Mouse (Mus musculus) stomach, postnatal 0 days (tissue): ENCODE results near the gene Utrn. TPM values are rescaled to one million over a fixed set of nuclear protein-coding genes. Genes with fewer than 3 reads are reported as not detected.
A peak's percentile ranks its signal among the peaks of the same experiment; 100 is the strongest.

Source experiments
- ATAC-seq: fragments of 200-750 bp; cut with Nextera tagmentation; 2 replicates; pipeline ENCODE4 v1.8.0; 2017; ENCODE audit not compliant: low FRiP score, low TSS enrichment
- DNase-seq: peaks from one replicate; pipeline ENCODE4 v3.0.0-alpha.2; 2016; ENCODE audit warnings: low spot score
- H3K27ac ChIP-seq: fragments of 300-500 bp; sonication (generic); replicated peaks from 2 replicates; pipeline ENCODE4 v1.5.1; 2014; ENCODE audit warnings: mild to moderate bottlenecking, control low read depth
- H3K27me3 ChIP-seq: fragments of 300-500 bp; sonication (generic); 2 replicates; pipeline ENCODE4 v1.6.1; 2014; ENCODE audit warnings: low read length; ENCODE audit not compliant: control insufficient read depth, insufficient read depth
- H3K36me3 ChIP-seq: fragments of 300-500 bp; sonication (generic); 2 replicates; pipeline ENCODE4 v1.6.1; 2014; ENCODE audit warnings: low read length, mixed read lengths; ENCODE audit not compliant: control insufficient read depth, insufficient read depth
- H3K4me1 ChIP-seq: fragments of 300-500 bp; sonication (generic); replicated peaks from 2 replicates; pipeline ENCODE4 v1.6.1; 2014; ENCODE audit warnings: antibody characterized with exemption; ENCODE audit not compliant: control insufficient read depth, insufficient read depth
- H3K4me2 ChIP-seq: fragments of 300-500 bp; sonication (generic); replicated peaks from 2 replicates; pipeline ENCODE4 v1.6.1; 2014; ENCODE audit warnings: low read depth, mild to moderate bottlenecking, control low read depth, moderate library complexity
- H3K4me3 ChIP-seq: fragments of 300-500 bp; sonication (generic); 2 replicates; pipeline ENCODE4 v1.5.1; 2014; ENCODE audit warnings: low read depth, low read length, control low read depth
- H3K9ac ChIP-seq: fragments of 300-500 bp; sonication (generic); 2 replicates; pipeline ENCODE4 v1.6.1; 2014; ENCODE audit warnings: mild to moderate bottlenecking, low read length, control low read depth, mixed read lengths
- H3K9me3 ChIP-seq: fragments of 300-500 bp; sonication (generic); 2 replicates; pipeline ENCODE4 v1.6.1; 2016; ENCODE audit warnings: low read length; ENCODE audit not compliant: control insufficient read depth
- CTCF ChIP-seq: IDR thresholded peaks from 2 replicates; pipeline ENCODE4 v1.5.1; 2016; ENCODE audit warnings: antibody characterized with exemption, low read depth, mild to moderate bottlenecking, moderate library complexity
- EP300 ChIP-seq: optimal IDR thresholded peaks from 2 replicates; pipeline ENCODE3; 2016; ENCODE audit warnings: antibody characterized with exemption
- WGBS: fragments of 180-500 bp; shearing (Covaris S2); extraction: QIAGEN DNeasy Blood & Tissue Kit; methylation state at CpG from one replicate; pipeline ENCODE4 v1.1.7; 2014; 5-methylcytosine and 5-hydroxymethylcytosine counted together
- polyA plus RNA-seq: library from polyadenylated mRNA; unstranded; fragments of >200 nt; fragmentation: Nextera tagmentation; extraction: Ambion mirVana; gene quantifications from 2 replicates; pipeline ENCODE4 v1.2.1, GENCODE M21; 2015

Gene Utrn
- polyA plus RNA-seq, 1 experiment from 2014 or later, result 40.4 TPM

DNA sequence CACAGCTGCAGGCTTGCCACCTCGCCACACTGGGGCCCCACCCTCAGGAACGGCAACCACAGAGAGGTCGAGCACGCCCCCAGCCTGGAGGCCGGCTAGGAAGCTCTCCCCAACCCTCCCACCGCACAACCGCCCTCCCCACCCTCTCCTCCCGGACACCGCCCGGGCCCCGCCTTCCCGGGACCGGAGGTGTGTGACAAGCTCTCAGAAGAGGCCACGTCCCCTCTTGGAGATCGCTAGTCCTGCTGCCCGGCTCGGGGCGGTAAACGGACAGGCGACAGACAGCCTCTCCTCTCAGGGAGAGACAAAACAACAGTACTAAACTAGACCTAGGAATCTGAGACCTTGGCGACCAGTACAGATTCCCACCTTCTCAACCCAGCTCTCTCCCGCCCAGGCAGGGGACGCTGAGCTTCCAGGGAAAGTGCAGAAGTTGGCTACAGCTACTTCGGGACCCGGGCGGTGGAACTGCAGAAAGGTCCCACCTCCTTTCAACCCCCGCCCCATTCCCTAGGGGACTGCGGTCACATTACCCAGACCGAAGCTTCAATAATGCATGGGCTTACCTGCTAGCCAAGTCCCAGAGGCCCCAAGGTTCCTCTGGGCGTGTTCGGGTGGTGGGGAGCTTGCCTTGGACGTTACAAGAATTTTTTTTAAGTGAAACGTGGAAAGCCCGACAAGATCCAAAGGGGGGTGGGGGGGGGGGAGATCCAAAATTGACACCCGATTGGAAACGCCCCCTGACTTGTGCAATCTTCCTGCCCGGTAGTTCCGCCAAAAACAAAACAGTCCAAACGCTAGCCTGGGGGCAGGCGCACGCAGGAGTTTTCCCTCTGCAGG lies 756 bp downstream of the Utrn start:
- H3K9ac ChIP-seq, result peak overlapping the region; percentile 86
- peak overlapping the region; percentile 75 for H3K4me3 ChIP-seq
- peak overlapping the region; percentile 81 for H3K4me2 ChIP-seq
- peaks cover 4% of the 10 kb centered on the region; the same call in 1 of the 2 replicates for H3K4me1 ChIP-seq
- no peaks in the 10 kb centered on the region for H3K9me3 ChIP-seq
- DNase-seq (peak; percentile 94), ATAC-seq (peak; percentile 88)
- TF ChIP-seq EP300, result no peak
- H3K27ac ChIP-seq, result peak overlapping the region; percentile 95
- H3K36me3 ChIP-seq, result no peaks in the 10 kb centered on the region
- WGBS, result under 1% methylated on average over 36 of the region's 41 CpGs
- no peaks in the 10 kb centered on the region for H3K27me3 ChIP-seq

DNA sequence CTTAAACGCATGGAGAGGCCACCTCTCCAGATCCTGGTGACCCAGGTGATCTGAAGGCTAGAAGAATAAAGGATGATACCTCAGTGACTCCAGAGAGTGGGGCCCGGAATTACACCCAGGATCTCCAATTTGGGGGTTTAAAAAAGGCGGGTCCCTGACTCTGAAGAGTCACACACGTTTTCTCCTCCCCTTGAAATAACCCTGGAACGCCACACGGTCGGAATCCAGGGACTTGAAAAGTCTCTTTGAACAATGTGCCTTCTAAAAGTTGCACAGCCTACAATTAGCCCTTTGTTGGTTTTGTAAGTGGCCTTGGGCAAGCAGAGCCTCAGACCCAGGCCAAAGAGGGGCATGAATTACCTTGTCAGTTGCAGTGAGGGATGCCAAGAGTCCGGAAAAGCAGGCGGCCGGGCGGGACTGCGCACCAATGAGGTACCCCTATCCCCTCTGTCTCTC lies 1.4 kb downstream of the Utrn start:
- Histone ChIP-seq H3K4me2 (peak overlapping the region; percentile 81), H3K9ac (peak overlapping the region; percentile 86), H3K27me3 (no peaks in the 10 kb centered on the region), H3K36me3 (no peaks in the 10 kb centered on the region), H3K4me1 (peaks cover 4% of the 10 kb centered on the region; the same call in 1 of the 2 replicates), H3K27ac (peak overlapping the region; percentile 95), H3K4me3 (peak overlapping the region; percentile 75), H3K9me3 (no peaks in the 10 kb centered on the region)
- under 1% methylated on average over 12 of the region's 12 CpGs for WGBS
- TF ChIP-seq EP300 (no peak), CTCF (no peak)
- ATAC-seq (no peak), DNase-seq (no peak)

DNA sequence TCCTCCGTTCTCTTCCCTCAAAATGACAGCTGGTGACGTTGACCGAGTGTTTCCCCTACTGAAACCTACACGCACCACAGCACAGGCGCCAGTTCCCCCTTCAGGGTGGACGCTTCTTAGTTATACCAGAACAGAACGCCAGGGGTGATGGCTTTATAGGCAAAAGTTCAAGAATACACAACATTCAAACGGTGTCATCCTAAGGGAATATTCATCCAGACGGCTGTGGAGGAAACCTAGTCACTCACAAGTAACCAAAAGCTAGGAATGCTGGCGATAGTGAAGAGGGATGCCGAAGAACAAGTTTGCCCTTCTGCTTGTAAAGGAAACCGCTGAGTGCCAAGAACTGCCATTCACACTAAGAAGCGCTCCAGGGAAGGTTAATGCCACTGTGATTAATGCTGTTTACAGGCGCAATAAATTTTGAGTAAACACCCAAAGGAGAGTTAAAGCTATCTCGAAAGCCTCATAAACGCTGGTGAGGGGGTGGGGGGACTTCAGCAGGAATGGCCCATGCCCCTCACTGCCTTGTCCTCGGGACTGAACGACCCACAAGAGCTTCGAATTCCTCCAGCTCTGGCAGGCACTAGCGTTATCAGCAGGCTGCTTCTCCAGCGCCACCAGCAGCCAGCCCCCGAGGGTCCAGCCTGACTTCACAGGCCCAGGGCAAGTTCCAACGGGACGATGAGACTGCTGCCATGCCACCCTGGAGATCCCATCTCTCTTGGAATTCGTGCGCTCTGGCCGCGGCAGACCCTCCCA lies 2.0 kb downstream of the Utrn start:
- H3K4me3 ChIP-seq, result peak overlapping the region; percentile 75
- no peaks in the 10 kb centered on the region for H3K27me3 ChIP-seq
- no peaks in the 10 kb centered on the region for H3K36me3 ChIP-seq
- DNase-seq (peak; percentile 49), ATAC-seq (no peak)
- no peaks in the 10 kb centered on the region for H3K9me3 ChIP-seq
- H3K4me1 ChIP-seq, result peaks cover 4% of the 10 kb centered on the region; the same call in 1 of the 2 replicates
- TF ChIP-seq CTCF (peak; percentile 57), EP300 (no peak)
- H3K4me2 ChIP-seq, result peak overlapping the region; percentile 81
- WGBS, result 5% methylated on average over 28 of the region's 28 CpGs
- H3K9ac ChIP-seq, result peak overlapping the region; percentile 86
- H3K27ac ChIP-seq, result peak overlapping the region; percentile 95

DNA sequence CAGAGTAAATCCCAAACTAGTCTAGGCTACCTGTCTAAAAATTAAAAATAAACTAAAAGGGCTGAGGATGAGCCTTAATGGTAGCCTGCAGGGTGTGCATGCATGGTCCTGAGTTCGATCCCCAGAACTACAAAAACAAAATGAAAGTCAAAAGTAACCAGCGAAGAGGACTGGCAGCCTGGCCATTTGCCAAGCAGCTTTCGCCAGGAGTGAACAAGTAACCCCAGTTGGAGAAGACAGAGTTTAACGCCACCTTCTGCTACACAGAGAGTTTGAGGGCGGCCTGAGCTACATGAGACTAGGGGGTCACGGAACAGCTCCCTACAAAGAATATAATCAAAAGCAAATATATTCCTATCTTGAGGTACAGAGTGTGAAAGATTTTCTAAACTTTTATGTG lies 4.0 kb downstream of the Utrn start:
- Histone ChIP-seq H3K4me2 (no peak overlapping the region), H3K9me3 (no peaks in the 10 kb centered on the region), H3K27ac (no peak overlapping the region), H3K36me3 (0 out of 2 replicates have a peak, but pooled peaks cover 3% of the 10 kb centered on the region), H3K4me3 (no peak overlapping the region), H3K9ac (no peak overlapping the region), H3K4me1 (peaks cover 4% of the 10 kb centered on the region; the same call in 1 of the 2 replicates), H3K27me3 (no peaks in the 10 kb centered on the region)
- no peak for ATAC-seq
- peak; percentile 42 for DNase-seq
- TF ChIP-seq EP300 (no peak), CTCF (no peak)
- 61% methylated on average over 6 of the region's 6 CpGs for WGBS

DNA sequence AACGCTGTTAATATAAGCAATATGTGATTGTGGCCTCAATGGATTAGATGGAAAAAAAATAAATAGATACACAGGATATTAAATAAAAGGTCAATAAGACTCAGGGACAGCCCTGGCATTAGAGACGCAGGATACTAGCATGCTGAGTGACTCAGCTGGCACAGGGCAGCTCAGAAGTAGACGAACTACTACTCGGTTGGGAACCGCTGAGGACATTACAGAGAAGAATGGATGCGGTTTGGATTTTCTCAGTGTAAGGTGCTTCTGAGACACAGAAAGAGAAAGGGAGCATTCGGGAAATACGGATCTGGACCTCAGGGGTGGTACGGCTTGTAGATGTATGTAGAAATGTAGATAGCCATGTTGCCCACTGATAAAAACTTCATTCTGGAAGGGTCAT lies 5.6 kb downstream of the Utrn start:
- WGBS, result 84% methylated on average over 9 of the region's 9 CpGs
- TF ChIP-seq CTCF, result no peak
- no peak for TF ChIP-seq EP300

More for the DNA sequence above, 5.6 kb downstream of the Utrn start:
- Histone ChIP-seq H3K9me3 (no peaks in the 10 kb centered on the region), H3K4me1 (peaks cover 4% of the 10 kb centered on the region; the same call in 1 of the 2 replicates), H3K9ac (no peak overlapping the region), H3K27ac (no peak overlapping the region), H3K4me2 (no peak overlapping the region), H3K4me3 (no peak overlapping the region), H3K27me3 (no peaks in the 10 kb centered on the region), H3K36me3 (0 out of 2 replicates have a peak, but pooled peaks cover 7% of the 10 kb centered on the region)
- DNase-seq, result no peak
- no peak for ATAC-seq
